ENCODE assay signal across 8 mouse cellular contexts in genomic region chr5:135106758-135107256, GRCm38 (mm10). TPM values are rescaled to one million over a fixed set of nuclear protein-coding genes. Genes with fewer than 3 reads are reported as not detected.
DNase-seq lines count a peak whose midpoint lies in the region; ATAC-seq lines count a peak whose summit lies in the region.

No protein-coding gene starts in this region.

- peaks cover 34% of the 10 kb centered on the region for H3K27me3 ChIP-seq in hindbrain, embryonic 11.5 days (ENCODE audit: control insufficient read depth, insufficient read depth, low read length)
- peaks cover 37% of the 10 kb centered on the region for H3K27me3 ChIP-seq in lung, embryonic 16.5 days (ENCODE audit: control insufficient read depth, insufficient read depth, low read depth, low read length)

- peak; percentile 66 for DNase-seq in T-cell, adult 2 months (ENCODE audit: low spot score)
- peak; percentile 70 to 79 for DNase-seq in cerebellum, postnatal 14 days
- peak; percentile 25 to 32 for DNase-seq in frontal cortex, postnatal 25 days (ENCODE audit: low spot score in 2 of 2)
- peak; percentile 91 for DNase-seq in hindbrain, embryonic 11.5 days (ENCODE audit: low spot score)
- peak; percentile 31 for DNase-seq in layer of hippocampus, adult 9-10 months (ENCODE audit: low spot score)
- DNase-seq in ovary, postnatal 10 days (ENCODE audit: low spot score), result peak; percentile 32
- peak; percentile 87 for DNase-seq in thymus, postnatal 0 days (ENCODE audit: low spot score)

- H3K4me2 ChIP-seq in hindbrain, embryonic 11.5 days (replicated peaks; ENCODE audit: low read depth, low read length), result peak overlapping the region; percentile 93
- peak overlapping the region; percentile 94 for H3K4me2 ChIP-seq in lung, embryonic 16.5 days (ENCODE audit: low read depth, low read length)

- WGBS in hindbrain, embryonic 11.5 days, result under 1% methylated on average over 48 of the region's 48 CpGs
- under 1% methylated on average over 48 of the region's 48 CpGs for WGBS in lung, embryonic 16.5 days

- peak overlapping the region; percentile 52; the same call in 1 of the 2 replicates for H3K9ac ChIP-seq in hindbrain, embryonic 11.5 days (ENCODE audit: low read depth, low read length)
- H3K9ac ChIP-seq in lung, embryonic 16.5 days (ENCODE audit: low read length), result peak overlapping the region; percentile 63

- H3K4me1 ChIP-seq in hindbrain, embryonic 11.5 days (replicated peaks; ENCODE audit: control insufficient read depth, insufficient read depth, low read length), result peaks cover 3% of the 10 kb centered on the region; the same call in 1 of the 2 replicates
- H3K4me1 ChIP-seq in lung, embryonic 16.5 days (replicated peaks; ENCODE audit: control insufficient read depth, insufficient read depth, low read length), result peaks cover 9% of the 10 kb centered on the region

- peak overlapping the region; percentile 49 for H3K4me3 ChIP-seq in hindbrain, embryonic 11.5 days (ENCODE audit: low read depth, low read length)
- H3K4me3 ChIP-seq in lung, embryonic 16.5 days (ENCODE audit: low read length), result peak overlapping the region; percentile 59

- no peaks in the 10 kb centered on the region for H3K36me3 ChIP-seq in hindbrain, embryonic 11.5 days (ENCODE audit: control insufficient read depth, insufficient read depth, low read length)
- no peaks in the 10 kb centered on the region for H3K36me3 ChIP-seq in lung, embryonic 16.5 days (ENCODE audit: control insufficient read depth, insufficient read depth, low read length)

- H3K27ac ChIP-seq in hindbrain, embryonic 11.5 days (ENCODE audit: low read depth, low read length), result no peak overlapping the region
- H3K27ac ChIP-seq in lung, embryonic 16.5 days (ENCODE audit: low read length), result no peak overlapping the region

- peak; percentile 91 for ATAC-seq in hindbrain, embryonic 11.5 days (ENCODE audit: low FRiP score)
- peak; percentile 90 for ATAC-seq in lung, embryonic 16.5 days (ENCODE audit: low read depth)

- H3K9me3 ChIP-seq in hindbrain, embryonic 11.5 days (ENCODE audit: control insufficient read depth, low read length), result no peaks in the 10 kb centered on the region
- no peaks in the 10 kb centered on the region for H3K9me3 ChIP-seq in lung, embryonic 16.5 days (ENCODE audit: control insufficient read depth, low read length)

RNA-seq across cellular contexts. Expression of gene Mlxipl, which starts 17.1 kb away (rescaled TPM):
- polyA plus RNA-seq in hindbrain, embryonic 11.5 days (2014; fragmentation: Nextera tagmentation; extraction: Ambion mirVana), result 1.2 and 1.6 TPM in 2 replicates
- 2.4 and 3.6 TPM in 2 replicates for polyA plus RNA-seq in lung, embryonic 16.5 days (2015; fragmentation: Nextera tagmentation; extraction: Ambion mirVana)
- 0.38 and 0.39 TPM in 2 replicates for polyA plus RNA-seq in thymus, postnatal 0 days (2015; fragmentation: Nextera tagmentation; extraction: Ambion mirVana)

RNA-seq across cellular contexts. Expression of gene Vps37d, which starts 28.7 kb away (rescaled TPM):
- 10.4 and 12.0 TPM in 2 replicates for polyA plus RNA-seq in hindbrain, embryonic 11.5 days (2014; fragmentation: Nextera tagmentation; extraction: Ambion mirVana)
- polyA plus RNA-seq in lung, embryonic 16.5 days (2015; fragmentation: Nextera tagmentation; extraction: Ambion mirVana), result 4.2 and 5.3 TPM in 2 replicates
- polyA plus RNA-seq in thymus, postnatal 0 days (2015; fragmentation: Nextera tagmentation; extraction: Ambion mirVana), result 1.6 and 1.7 TPM in 2 replicates

RNA-seq across cellular contexts. Expression of gene Bud23, which starts 42.0 kb away (rescaled TPM):
- polyA plus RNA-seq in hindbrain, embryonic 11.5 days (2014; fragmentation: Nextera tagmentation; extraction: Ambion mirVana), result 113 and 118 TPM in 2 replicates
- 100 and 110 TPM in 2 replicates for polyA plus RNA-seq in lung, embryonic 16.5 days (2015; fragmentation: Nextera tagmentation; extraction: Ambion mirVana)
- polyA plus RNA-seq in thymus, postnatal 0 days (2015; fragmentation: Nextera tagmentation; extraction: Ambion mirVana), result 103 and 119 TPM in 2 replicates

RNA-seq across cellular contexts. Expression of gene Tbl2, which starts 42.6 kb away (rescaled TPM):
- 21.4 and 21.9 TPM in 2 replicates for polyA plus RNA-seq in hindbrain, embryonic 11.5 days (2014; fragmentation: Nextera tagmentation; extraction: Ambion mirVana)
- 20.6 and 22.6 TPM in 2 replicates for polyA plus RNA-seq in lung, embryonic 16.5 days (2015; fragmentation: Nextera tagmentation; extraction: Ambion mirVana)
- polyA plus RNA-seq in thymus, postnatal 0 days (2015; fragmentation: Nextera tagmentation; extraction: Ambion mirVana), result 13.1 and 13.7 TPM in 2 replicates

RNA-seq across cellular contexts. Expression of gene Dnajc30, which starts 42.8 kb away (rescaled TPM):
- polyA plus RNA-seq in hindbrain, embryonic 11.5 days (2014; fragmentation: Nextera tagmentation; extraction: Ambion mirVana), result 26.2 and 29.2 TPM in 2 replicates
- polyA plus RNA-seq in lung, embryonic 16.5 days (2015; fragmentation: Nextera tagmentation; extraction: Ambion mirVana), result 32.2 and 32.5 TPM in 2 replicates
- 28.7 and 28.8 TPM in 2 replicates for polyA plus RNA-seq in thymus, postnatal 0 days (2015; fragmentation: Nextera tagmentation; extraction: Ambion mirVana)

Comparison
In these comparisons a context has a peak if more than half of its experiments do, and no peak if none do; other contexts are left out.
1. DNase-seq: peak in every context shown above with its lines; median percentile 91 in hindbrain, embryonic 11.5 days; 87 in thymus, postnatal 0 days; 74 in cerebellum, postnatal 14 days; 66 in T-cell, adult 2 months; 32 in ovary, postnatal 10 days; 31 in layer of hippocampus, adult 9-10 months; 28 in frontal cortex, postnatal 25 days.